Mouse (Mus musculus) liver, embryonic 14.5 days (tissue): ENCODE measurements around the gene Nup85.

Experiments used
- CTCF ChIP-seq: IDR thresholded peaks from 2 replicates; pipeline ENCODE4 v1.5.1; 2016; ENCODE audit warnings: antibody characterized with exemption, low read depth, control low read depth
- EP300 ChIP-seq: IDR thresholded peaks from 2 replicates; pipeline ENCODE4 v1.6.1; 2016; ENCODE audit warnings: antibody characterized with exemption, low read depth

DNA sequence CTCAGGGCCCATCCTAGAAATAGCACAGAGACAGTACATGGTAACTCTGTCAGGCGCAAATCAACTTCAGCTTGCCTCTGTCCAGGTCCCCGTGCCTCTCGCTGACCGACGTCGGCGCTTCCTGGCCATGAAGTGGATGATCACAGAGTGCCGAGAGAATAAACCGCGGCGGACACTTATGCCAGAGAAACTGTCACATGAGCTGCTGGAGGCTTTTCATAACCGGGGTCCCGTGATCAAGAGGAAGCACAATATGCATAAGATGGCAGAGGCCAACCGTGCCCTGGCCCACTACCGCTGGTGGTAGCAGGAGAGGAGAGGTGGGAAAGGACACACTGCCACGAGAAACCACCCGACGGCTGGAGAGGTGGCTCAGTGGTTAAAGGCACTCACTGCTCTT lies 42.5 kb downstream of the Nup85 start:
- no peak for TF ChIP-seq CTCF
- TF ChIP-seq EP300: no peak
